Mouse (Mus musculus) ES-Bruce4 (cell line): Measurements from ENCODE around the gene Hebp1. TPM values are rescaled to one million over a fixed set of nuclear protein-coding genes. Genes with fewer than 3 reads are reported as not detected.

Source experiments
- H3K27ac ChIP-seq: 2 replicates; pipeline ENCODE4 v1.5.1; 2012; ENCODE audit warnings: low read length, inconsistent platforms; ENCODE audit not compliant: insufficient read depth
- H3K27me3 ChIP-seq: 2 replicates; pipeline ENCODE4 v1.6.1; 2012; ENCODE audit warnings: mild to moderate bottlenecking, low read length, inconsistent platforms; ENCODE audit not compliant: control insufficient read depth, poor library complexity, insufficient read depth, severe bottlenecking
- H3K36me3 ChIP-seq: 2 replicates; pipeline ENCODE4 v1.6.1; 2012; ENCODE audit warnings: inconsistent platforms, mild to moderate bottlenecking, low read length, moderate library complexity; ENCODE audit not compliant: control insufficient read depth, poor library complexity, insufficient read depth, severe bottlenecking
- H3K4me1 ChIP-seq: one replicate; pipeline ENCODE4 v1.8.1; 2011; ENCODE audit warnings: low read length; ENCODE audit not compliant: control insufficient read depth, insufficient read depth
- H3K4me3 ChIP-seq: 2 replicates; pipeline ENCODE4 v1.5.1; 2011; ENCODE audit warnings: low read depth, mild to moderate bottlenecking, low read length
- H3K9ac ChIP-seq: 2 replicates; pipeline ENCODE4 v1.6.1; 2012; ENCODE audit warnings: low read depth, mild to moderate bottlenecking, inconsistent platforms; ENCODE audit not compliant: poor library complexity, severe bottlenecking
- H3K9me3 ChIP-seq: replicated peaks from 2 replicates; pipeline ENCODE4 v1.6.1; 2012; ENCODE audit warnings: mild to moderate bottlenecking, low read length, inconsistent platforms; ENCODE audit not compliant: control insufficient read depth, poor library complexity, insufficient read depth, severe bottlenecking
- CTCF ChIP-seq: IDR thresholded peaks from one replicate; pipeline ENCODE4 v1.8.1; 2011; ENCODE audit warnings: low read depth, low read length
- EP300 ChIP-seq: IDR thresholded peaks from 2 replicates; pipeline ENCODE4 v1.6.1; 2011; ENCODE audit warnings: low read depth, low read length; ENCODE audit not compliant: insufficient read depth
- POLR2A ChIP-seq: IDR thresholded peaks from one replicate; pipeline ENCODE4 v1.8.1; 2011; ENCODE audit warnings: low read length; ENCODE audit not compliant: insufficient read depth
- polyA plus RNA-seq: library from polyadenylated mRNA; stranded (reverse); fragments of >200 nt; gene quantifications from 2 replicates; pipeline ENCODE4 v1.2.4, GENCODE M21; 2011; ENCODE audit warnings: low read depth; ENCODE audit not compliant: missing spikeins, insufficient read depth, insufficient read length

Hebp1 gene
- polyA plus RNA-seq, 1 experiment, result 13.5 TPM

GRCm38 (mm10) chr6:135232443-135233182, 34.8 kb upstream of the Hebp1 start:
- TF ChIP-seq CTCF, result no peak
- no peak for TF ChIP-seq EP300
- TF ChIP-seq POLR2A, result no peak

GRCm38 (mm10) chr6:135230586-135230985, 32.8 kb upstream of the Hebp1 start:
- Histone ChIP-seq H3K9ac (no peak overlapping the region), H3K27ac (no peak overlapping the region), H3K27me3 (no peaks in the 10 kb centered on the region), H3K4me1 (no peaks in the 10 kb centered on the region), H3K36me3 (no peaks in the 10 kb centered on the region), H3K4me3 (no peak overlapping the region), H3K9me3 (no peaks in the 10 kb centered on the region)
- no peak for TF ChIP-seq CTCF
- TF ChIP-seq POLR2A, result no peak

More at GRCm38 (mm10) chr6:135232443-135233182, 34.8 kb upstream of the Hebp1 start:
- no peaks in the 10 kb centered on the region for H3K27me3 ChIP-seq
- no peaks in the 10 kb centered on the region for H3K36me3 ChIP-seq
- H3K4me1 ChIP-seq, result no peaks in the 10 kb centered on the region
- no peak overlapping the region for H3K4me3 ChIP-seq
- H3K9ac ChIP-seq, result no peak overlapping the region
- no peak overlapping the region for H3K27ac ChIP-seq
- H3K9me3 ChIP-seq, result no peaks in the 10 kb centered on the region

DNA sequence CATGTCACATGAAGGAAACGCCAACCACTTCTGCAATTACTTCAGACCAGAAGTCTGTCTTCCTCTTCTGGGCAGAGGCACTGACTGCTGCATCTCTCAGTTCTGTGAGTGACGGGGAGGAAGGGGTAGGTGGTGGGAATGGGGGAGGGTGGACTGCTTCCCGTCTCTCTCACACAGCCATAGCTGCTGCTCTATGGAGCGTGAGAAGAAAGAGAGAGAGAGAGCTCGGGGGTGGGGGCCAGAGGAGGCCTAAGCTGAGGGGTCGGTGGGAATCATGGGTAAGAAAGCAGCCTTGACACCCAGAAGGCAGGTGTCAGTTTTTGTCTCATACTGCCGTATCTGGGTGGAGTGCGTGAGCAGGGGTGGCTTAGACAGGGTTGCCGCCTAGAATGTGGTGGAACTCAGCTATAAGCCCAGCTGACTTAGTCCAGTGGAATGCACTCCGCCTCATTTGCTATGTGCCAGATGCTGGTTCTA, 30.7 kb upstream of the Hebp1 start:
- H3K9ac ChIP-seq, result no peak overlapping the region
- no peaks in the 10 kb centered on the region for H3K36me3 ChIP-seq
- no peaks in the 10 kb centered on the region for H3K27me3 ChIP-seq
- TF ChIP-seq POLR2A, result no peak
- TF ChIP-seq CTCF, result no peak
- no peak for TF ChIP-seq EP300
- no peak overlapping the region for H3K4me3 ChIP-seq
- H3K27ac ChIP-seq, result no peak overlapping the region
- H3K9me3 ChIP-seq, result no peaks in the 10 kb centered on the region
- H3K4me1 ChIP-seq, result no peaks in the 10 kb centered on the region

DNA sequence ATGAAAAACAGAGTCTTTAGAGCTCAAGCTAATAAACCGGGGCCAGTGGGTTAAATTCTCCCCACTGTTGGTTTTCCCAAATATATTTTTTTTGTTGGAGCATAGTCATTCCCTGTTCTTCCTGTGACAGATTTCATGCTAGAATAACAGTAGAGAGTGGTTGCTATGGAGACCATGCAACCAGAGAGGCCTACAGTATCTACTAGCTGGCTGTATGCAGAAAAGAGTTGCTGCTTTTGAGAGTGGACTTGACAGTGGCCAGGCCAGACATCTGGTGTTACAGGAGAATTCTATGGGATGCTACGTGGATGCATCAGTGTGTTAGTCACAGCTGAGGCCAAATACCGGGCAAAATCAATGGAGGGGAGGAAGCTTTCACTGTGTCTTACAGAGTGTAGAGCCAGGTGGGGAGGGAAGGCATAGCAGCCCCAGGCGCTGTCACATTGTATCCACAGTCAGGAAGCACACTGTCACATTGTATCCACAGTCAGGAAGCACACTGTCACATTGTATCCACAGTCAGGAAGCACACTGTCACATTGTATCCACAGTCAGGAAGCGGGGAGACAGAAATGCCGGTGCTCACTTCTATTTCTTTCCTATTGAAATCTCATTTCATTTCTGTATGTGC, 26.1 kb upstream of the Hebp1 start:
- Histone ChIP-seq H3K9me3 (no peaks in the 10 kb centered on the region), H3K4me3 (no peak overlapping the region), H3K27ac (no peak overlapping the region), H3K36me3 (no peaks in the 10 kb centered on the region), H3K27me3 (no peaks in the 10 kb centered on the region), H3K9ac (no peak overlapping the region), H3K4me1 (no peaks in the 10 kb centered on the region)
- TF ChIP-seq CTCF, result no peak
- no peak for TF ChIP-seq POLR2A
- no peak for TF ChIP-seq EP300

DNA sequence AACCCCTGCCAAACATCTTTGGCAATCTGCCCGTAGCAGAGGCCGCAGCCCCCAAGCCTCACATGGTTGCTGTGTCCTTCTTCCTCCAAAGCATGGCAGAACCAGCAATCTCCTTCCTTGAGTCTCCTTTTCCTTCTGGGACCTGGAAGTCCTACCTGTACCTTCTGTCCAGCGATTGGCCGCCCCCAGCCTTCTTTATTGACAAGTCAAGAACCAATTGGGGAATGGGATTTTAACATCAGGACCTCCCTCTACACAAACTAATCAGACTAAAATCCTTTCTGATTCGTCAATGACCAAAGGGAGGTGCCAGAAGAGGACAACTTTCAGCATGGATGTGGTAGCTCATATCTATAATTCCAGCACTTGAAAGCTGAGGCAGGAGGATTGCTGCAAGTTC, 22.1 kb upstream of the Hebp1 start:
- no peak overlapping the region for H3K27ac ChIP-seq
- no peak overlapping the region for H3K4me3 ChIP-seq

DNA sequence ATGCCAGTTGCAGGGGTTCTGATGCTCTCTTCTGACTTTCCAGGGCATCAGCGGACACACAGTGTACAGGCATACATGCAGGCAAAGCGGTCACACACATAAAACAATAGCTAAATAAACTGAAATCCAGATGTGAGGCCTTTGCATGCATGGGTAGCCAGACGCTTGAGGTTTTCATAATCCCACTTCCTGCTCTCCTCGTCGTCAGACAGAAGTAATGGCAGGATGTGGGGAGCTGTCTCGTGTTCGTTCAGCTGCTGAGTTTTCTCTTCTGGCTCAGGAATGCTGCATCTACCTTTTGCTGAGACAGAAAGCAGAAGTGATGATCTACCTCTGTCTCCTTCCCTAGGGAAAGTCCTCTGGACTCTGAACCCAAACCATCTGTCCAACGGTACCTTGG, 20.5 kb upstream of the Hebp1 start:
- Histone ChIP-seq H3K9ac (no peak overlapping the region), H3K4me3 (no peak overlapping the region), H3K27ac (no peak overlapping the region), H3K4me1 (no peaks in the 10 kb centered on the region), H3K36me3 (no peaks in the 10 kb centered on the region), H3K9me3 (no peaks in the 10 kb centered on the region), H3K27me3 (no peaks in the 10 kb centered on the region)
- TF ChIP-seq EP300, result no peak
- TF ChIP-seq CTCF, result no peak
- no peak for TF ChIP-seq POLR2A

More for the DNA sequence above, 22.1 kb upstream of the Hebp1 start:
- no peaks in the 10 kb centered on the region for H3K9me3 ChIP-seq
- H3K27me3 ChIP-seq, result no peaks in the 10 kb centered on the region
- H3K4me1 ChIP-seq, result no peaks in the 10 kb centered on the region
- H3K9ac ChIP-seq, result no peak overlapping the region
- H3K36me3 ChIP-seq, result no peaks in the 10 kb centered on the region
- TF ChIP-seq POLR2A (no peak), EP300 (no peak), CTCF (no peak)
